Mouse (Mus musculus) heart, postnatal 0 days (tissue): ENCODE results near the gene Rfc2. TPM values are rescaled to one million over a fixed set of nuclear protein-coding genes. Genes with fewer than 3 reads are reported as not detected.

Experiments used
- ATAC-seq: fragments of 200-750 bp; cut with Nextera tagmentation; 2 replicates; pipeline ENCODE4 v1.8.0; 2017; ENCODE audit warnings: low read depth, moderate number of reproducible peaks, moderate library complexity; ENCODE audit not compliant: insufficient read depth
- DNase-seq: peaks from one replicate; pipeline ENCODE4 v3.0.0-alpha.2; 2016; ENCODE audit warnings: low spot score
- H3K27ac ChIP-seq: fragments of 300-500 bp; sonication (generic); 2 replicates; pipeline ENCODE4 v1.5.1; 2014; ENCODE audit warnings: low read depth, mild to moderate bottlenecking
- H3K27me3 ChIP-seq: fragments of 300-500 bp; sonication (generic); 2 replicates; pipeline ENCODE4 v1.6.1; 2014; ENCODE audit warnings: low read length, mixed read lengths; ENCODE audit not compliant: control insufficient read depth, insufficient read depth
- H3K36me3 ChIP-seq: fragments of 300-500 bp; sonication (generic); replicated peaks from 2 replicates; pipeline ENCODE4 v1.6.1; 2014; ENCODE audit warnings: low read length, mixed read lengths; ENCODE audit not compliant: control insufficient read depth, insufficient read depth
- H3K4me1 ChIP-seq: fragments of 300-500 bp; sonication (generic); 2 replicates; pipeline ENCODE4 v1.6.1; 2014; ENCODE audit warnings: antibody characterized with exemption; ENCODE audit not compliant: control insufficient read depth, insufficient read depth
- H3K4me2 ChIP-seq: fragments of 300-500 bp; sonication (generic); 2 replicates; pipeline ENCODE4 v1.6.1; 2014; ENCODE audit warnings: low read depth, mild to moderate bottlenecking, low read length, moderate library complexity
- H3K4me3 ChIP-seq: fragments of 300-500 bp; sonication (generic); 2 replicates; pipeline ENCODE4 v1.5.1; 2014; ENCODE audit warnings: low read depth, low read length
- H3K9ac ChIP-seq: fragments of 300-500 bp; sonication (generic); replicated peaks from 2 replicates; pipeline ENCODE4 v1.6.1; 2014; ENCODE audit warnings: low read depth, low read length, mixed read lengths
- H3K9me3 ChIP-seq: fragments of 300-500 bp; sonication (generic); replicated peaks from 2 replicates; pipeline ENCODE4 v1.6.1; 2016; ENCODE audit warnings: low read length; ENCODE audit not compliant: control insufficient read depth
- CTCF ChIP-seq: IDR thresholded peaks from 2 replicates; pipeline ENCODE4 v1.5.1; 2016; ENCODE audit warnings: antibody characterized with exemption, control low read depth, low read depth
- EP300 ChIP-seq: IDR thresholded peaks from 2 replicates; pipeline ENCODE4 v1.6.1; 2016; ENCODE audit warnings: antibody characterized with exemption, low read depth
- WGBS: fragments of 180-500 bp; shearing (Covaris S2); extraction: QIAGEN DNeasy Blood & Tissue Kit; methylation state at CpG from one replicate; pipeline ENCODE4 v1.1.7; 2014; 5-methylcytosine and 5-hydroxymethylcytosine counted together
- polyA plus RNA-seq: library from polyadenylated mRNA; unstranded; fragments of >200 nt; fragmentation: Nextera tagmentation; extraction: Ambion mirVana; gene quantifications from 2 replicates; pipeline ENCODE4 v1.2.1, GENCODE M21; 2015
- total RNA-seq: library from RNA; depleted of rRNA; stranded (reverse); fragments of >200 nt; gene quantifications from 2 replicates; pipeline ENCODE4 v1.2.3, GENCODE M21; 2014; ENCODE audit warnings: low replicate concordance

Gene Rfc2
- total and polyA plus RNA-seq, 2 experiments from 2014 or later, result 64.6 to 92.1 TPM

DNA sequence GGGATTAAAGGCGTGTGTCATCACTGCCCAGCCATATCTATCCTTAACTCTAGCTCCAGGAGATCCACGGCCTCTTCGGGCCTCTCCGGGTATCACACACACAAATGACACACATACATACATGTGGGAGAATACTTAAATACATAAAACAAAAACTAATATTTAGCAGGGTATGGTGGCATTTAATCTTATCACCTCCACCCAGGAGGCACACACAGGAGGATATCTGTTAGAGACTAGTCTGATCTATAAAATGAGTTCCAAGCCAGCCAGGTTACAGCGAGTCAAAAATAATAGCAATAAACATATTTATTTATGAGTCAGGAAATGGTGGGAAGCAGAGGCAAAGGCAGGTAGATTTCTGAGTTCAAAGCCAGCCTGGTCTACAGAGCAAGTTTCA is 5.3 kb upstream of the Rfc2 start:
- H3K4me3 ChIP-seq, result no peak overlapping the region
- no peak overlapping the region for H3K27ac ChIP-seq
- H3K27me3 ChIP-seq, result no peaks in the 10 kb centered on the region
- WGBS, result 93% methylated on average over 5 of the region's 5 CpGs
- ATAC-seq, result no peak
- no peak for DNase-seq
- H3K36me3 ChIP-seq, result no peaks in the 10 kb centered on the region
- no peaks in the 10 kb centered on the region for H3K9me3 ChIP-seq
- TF ChIP-seq CTCF (no peak), EP300 (no peak)
- no peaks in the 10 kb centered on the region for H3K4me1 ChIP-seq
- H3K4me2 ChIP-seq, result no peak overlapping the region
- H3K9ac ChIP-seq, result no peak overlapping the region

DNA sequence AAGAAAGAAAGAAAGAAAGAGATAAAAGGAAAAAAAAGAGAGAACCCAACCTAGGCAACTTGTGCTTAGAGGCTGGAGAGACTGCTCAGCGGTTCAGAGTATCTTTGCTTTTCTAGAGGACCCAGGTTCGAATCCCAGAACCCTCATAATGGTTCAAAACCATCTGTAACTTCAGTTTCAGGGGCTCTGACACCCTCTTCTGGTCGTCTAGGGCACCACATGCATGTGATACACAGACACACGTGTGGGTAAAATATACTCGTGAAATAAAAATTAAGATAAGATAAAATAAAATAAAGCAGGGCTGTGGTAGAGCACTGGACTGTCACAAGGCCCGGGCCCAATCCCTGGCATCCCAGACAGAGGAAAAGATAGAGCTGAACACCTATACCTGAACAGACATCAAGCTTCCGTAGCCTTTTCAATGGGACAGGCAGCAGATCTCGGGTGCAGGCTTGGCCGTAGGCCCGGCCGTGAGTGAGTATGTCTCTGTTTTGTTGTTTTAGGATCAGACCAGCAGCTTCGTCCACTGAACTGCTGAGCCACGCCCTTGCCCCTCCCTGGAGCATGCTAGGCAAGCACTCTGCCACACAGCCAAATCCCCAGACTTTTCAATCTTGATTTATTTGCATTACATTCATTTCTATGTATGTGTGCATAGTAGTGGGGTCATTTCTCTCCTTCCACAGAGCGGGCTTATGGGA is 4.5 kb upstream of the Rfc2 start:
- TF ChIP-seq EP300 (no peak), CTCF (no peak)
- H3K4me1 ChIP-seq, result no peaks in the 10 kb centered on the region
- H3K9me3 ChIP-seq, result no peaks in the 10 kb centered on the region
- H3K4me2 ChIP-seq, result no peak overlapping the region
- H3K27ac ChIP-seq, result no peak overlapping the region
- WGBS, result 71% methylated on average over 14 of the region's 14 CpGs
- DNase-seq (no peak), ATAC-seq (no peak)
- H3K4me3 ChIP-seq, result no peak overlapping the region
- H3K36me3 ChIP-seq, result no peaks in the 10 kb centered on the region
- H3K27me3 ChIP-seq, result no peaks in the 10 kb centered on the region
- no peak overlapping the region for H3K9ac ChIP-seq

DNA sequence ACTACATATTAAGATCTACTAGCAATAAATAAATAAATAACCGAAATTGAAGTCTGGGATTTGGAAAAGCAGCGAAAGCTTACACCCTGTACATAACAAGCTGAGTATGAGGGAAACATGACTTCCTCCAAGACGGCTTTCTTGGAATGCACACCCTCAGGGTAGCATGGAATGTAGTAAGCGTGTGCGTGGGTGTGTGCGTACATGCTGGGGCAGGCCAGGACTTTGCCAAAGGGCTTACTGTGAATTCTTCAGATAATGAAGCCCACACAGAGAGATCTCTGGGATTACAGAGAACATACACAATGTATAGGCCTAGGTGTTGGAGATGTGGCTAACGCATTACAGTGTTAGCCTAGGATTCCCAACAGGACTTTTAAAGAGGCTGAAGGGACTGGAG is 3.6 kb upstream of the Rfc2 start:
- H3K4me1 ChIP-seq, result no peaks in the 10 kb centered on the region
- H3K27me3 ChIP-seq, result no peaks in the 10 kb centered on the region
- H3K36me3 ChIP-seq, result no peaks in the 10 kb centered on the region
- no peak overlapping the region for H3K4me3 ChIP-seq
- 80% methylated on average over 7 of the region's 7 CpGs for WGBS
- no peak overlapping the region for H3K27ac ChIP-seq
- no peak overlapping the region for H3K4me2 ChIP-seq
- ATAC-seq (no peak), DNase-seq (no peak)
- no peak for TF ChIP-seq CTCF
- TF ChIP-seq EP300, result no peak
- no peak overlapping the region for H3K9ac ChIP-seq
- H3K9me3 ChIP-seq, result no peaks in the 10 kb centered on the region

DNA sequence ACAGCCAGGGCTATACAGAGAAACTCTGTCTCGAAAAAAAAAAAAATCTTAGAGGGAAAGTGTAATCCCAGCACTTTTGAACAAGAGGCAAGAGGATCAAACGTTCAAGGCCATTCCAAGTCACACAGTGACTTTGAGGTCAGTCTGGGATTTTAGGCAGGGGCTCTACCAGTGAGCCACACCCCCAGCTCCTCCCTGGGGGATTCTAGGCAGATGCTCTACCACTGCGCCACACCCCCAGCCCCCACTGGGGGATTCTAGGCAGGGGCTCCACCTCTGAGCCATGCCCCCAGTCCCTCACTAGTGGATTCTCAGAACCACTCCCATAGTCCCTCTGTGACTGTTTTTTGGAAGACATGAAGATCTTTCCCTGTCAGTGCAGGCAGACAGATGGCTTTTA is 2.0 kb upstream of the Rfc2 start:
- Histone ChIP-seq H3K9ac (no peak overlapping the region), H3K36me3 (no peaks in the 10 kb centered on the region), H3K27me3 (no peaks in the 10 kb centered on the region), H3K4me1 (peaks cover 9% of the 10 kb centered on the region), H3K4me3 (no peak overlapping the region), H3K9me3 (no peaks in the 10 kb centered on the region), H3K27ac (no peak overlapping the region), H3K4me2 (no peak overlapping the region)
- 56% methylated on average over 3 of the region's 3 CpGs for WGBS
- DNase-seq (no peak), ATAC-seq (no peak)
- TF ChIP-seq CTCF, result no peak
- TF ChIP-seq EP300, result no peak

DNA sequence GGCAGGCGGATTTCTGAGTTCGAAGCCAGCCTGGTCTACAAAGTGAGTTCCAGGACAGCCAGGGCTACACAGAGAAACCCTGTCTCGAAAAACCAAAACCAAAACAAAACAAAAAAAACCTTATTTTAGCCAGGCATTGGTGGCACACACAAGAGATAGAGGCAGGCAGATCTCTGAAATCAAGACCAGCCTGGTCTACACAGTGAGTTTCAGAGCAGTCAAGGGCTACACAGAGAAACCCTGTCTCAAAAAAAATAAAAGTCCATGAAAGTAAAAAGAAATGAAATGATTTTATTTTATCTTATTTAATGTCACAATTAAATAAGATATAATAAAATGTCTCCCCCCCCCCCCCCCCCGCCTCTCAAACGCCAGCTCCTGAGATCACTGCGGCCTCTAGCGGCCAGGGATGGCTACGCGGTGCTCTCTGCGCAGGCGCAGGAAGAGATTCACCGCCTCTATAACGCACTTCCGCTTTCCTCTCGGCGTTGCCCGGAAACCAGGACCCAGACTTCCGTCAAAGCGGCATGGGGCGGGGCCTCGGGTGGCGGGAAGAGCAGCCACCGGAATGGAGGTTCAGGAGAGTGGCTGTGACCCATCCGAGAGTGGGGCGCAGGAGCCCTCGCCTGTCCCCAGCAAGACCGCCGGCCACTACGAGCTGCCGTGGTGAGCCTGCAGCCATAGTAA is 1.2 kb downstream of the Rfc2 start:
- WGBS, result 8% methylated on average over 27 of the region's 30 CpGs
- Histone ChIP-seq H3K27ac (peak overlapping the region; percentile 46; the same call in 1 of the 2 replicates), H3K4me1 (peaks cover 9% of the 10 kb centered on the region), H3K27me3 (no peaks in the 10 kb centered on the region), H3K9me3 (no peaks in the 10 kb centered on the region), H3K9ac (peak overlapping the region; percentile 60), H3K36me3 (0 out of 2 replicates have a peak, but pooled peaks cover 4% of the 10 kb centered on the region), H3K4me2 (peak overlapping the region; percentile 87), H3K4me3 (peak overlapping the region; percentile 82)
- no peak for TF ChIP-seq EP300
- peak; percentile 77 for TF ChIP-seq CTCF
- DNase-seq (peak; percentile 95), ATAC-seq (peak; percentile 98)
